Mouse (Mus musculus) forebrain, embryonic 12.5 days (tissue): ENCODE measurements around the gene Vipr1. TPM values are rescaled to one million over a fixed set of nuclear protein-coding genes. Genes with fewer than 3 reads are reported as not detected.

Experiments
- ATAC-seq: fragments of 200-750 bp; cut with Nextera tagmentation; 2 replicates; pipeline ENCODE4 v1.8.0; 2017; ENCODE audit warnings: moderate TSS enrichment; ENCODE audit not compliant: low FRiP score
- H3K27ac ChIP-seq: fragments of 300-500 bp; sonication (generic); 2 replicates; pipeline ENCODE4 v1.5.1; 2016; ENCODE audit warnings: mild to moderate bottlenecking
- H3K27me3 ChIP-seq: fragments of 300-500 bp; sonication (generic); 2 replicates; pipeline ENCODE4 v1.6.1; 2016; ENCODE audit warnings: mild to moderate bottlenecking
- H3K36me3 ChIP-seq: fragments of 300-500 bp; sonication (generic); replicated peaks from 2 replicates; pipeline ENCODE4 v1.6.1; 2016; ENCODE audit warnings: mild to moderate bottlenecking
- H3K4me1 ChIP-seq: fragments of 300-500 bp; sonication (generic); 2 replicates; pipeline ENCODE4 v1.6.1; 2016
- H3K4me2 ChIP-seq: fragments of 300-500 bp; sonication (generic); 2 replicates; pipeline ENCODE4 v1.6.1; 2016; ENCODE audit warnings: mild to moderate bottlenecking, moderate library complexity
- H3K4me3 ChIP-seq: fragments of 300-500 bp; sonication (generic); replicated peaks from 2 replicates; pipeline ENCODE4 v1.5.1; 2016; ENCODE audit warnings: mild to moderate bottlenecking
- H3K9ac ChIP-seq: fragments of 300-500 bp; sonication (generic); 2 replicates; pipeline ENCODE4 v1.6.1; 2016; ENCODE audit warnings: mild to moderate bottlenecking
- H3K9me3 ChIP-seq: fragments of 300-500 bp; sonication (generic); 2 replicates; pipeline ENCODE4 v1.6.1; 2016
- WGBS: fragments of 180-500 bp; shearing (Covaris S2); methylation state at CpG from one replicate; pipeline ENCODE4 v1.1.7; 2016; 5-methylcytosine and 5-hydroxymethylcytosine counted together
- polyA plus RNA-seq: library from polyadenylated mRNA; unstranded; fragments of >200 nt; fragmentation: Nextera tagmentation; extraction: Ambion mirVana; gene quantifications from 2 replicates; pipeline ENCODE4 v1.2.1, GENCODE M21; 2016

Gene Vipr1
- polyA plus RNA-seq, 1 experiment from 2014 or later, result 0.50 TPM

GRCm38 (mm10) chr9:121667822-121668221, 25.3 kb downstream of the Vipr1 start:
- H3K27me3 ChIP-seq, result peaks cover 36% of the 10 kb centered on the region
- no peaks in the 10 kb centered on the region for H3K9me3 ChIP-seq
- H3K36me3 ChIP-seq, result no peaks in the 10 kb centered on the region
- 0 out of 2 replicates have a peak overlapping the region, but pooled peaks have one; percentile 3 for H3K27ac ChIP-seq
- peaks cover 29% of the 10 kb centered on the region for H3K4me1 ChIP-seq
- H3K4me2 ChIP-seq, result no peak overlapping the region
- no peak overlapping the region for H3K9ac ChIP-seq
- H3K4me3 ChIP-seq, result no peak overlapping the region
- 81% methylated on average over 11 of the region's 11 CpGs for WGBS
- ATAC-seq, result no peak

- under 1% methylated on average over 28 of the region's 28 CpGs for WGBS
- peak overlapping the region; percentile 68 for H3K4me2 ChIP-seq
- peak; percentile 80 for ATAC-seq
- H3K9me3 ChIP-seq, result no peaks in the 10 kb centered on the region
- H3K4me1 ChIP-seq, result peaks cover 29% of the 10 kb centered on the region
- H3K27ac ChIP-seq, result no peak overlapping the region
- peaks cover 36% of the 10 kb centered on the region for H3K27me3 ChIP-seq
- no peaks in the 10 kb centered on the region for H3K36me3 ChIP-seq
- peak overlapping the region; percentile 35 for H3K4me3 ChIP-seq
- peak overlapping the region; percentile 38 for H3K9ac ChIP-seq
These were observed 26.9 kb downstream of the Vipr1 start for GRCm38 (mm10) chr9:121669348-121669791.

- H3K9me3 ChIP-seq, result no peaks in the 10 kb centered on the region
- ATAC-seq, result no peak
- no peaks in the 10 kb centered on the region for H3K36me3 ChIP-seq
- 19% methylated on average over 7 of the region's 7 CpGs for WGBS
- H3K27ac ChIP-seq, result no peak overlapping the region
- H3K27me3 ChIP-seq, result peaks cover 36% of the 10 kb centered on the region
- no peak overlapping the region for H3K9ac ChIP-seq
- H3K4me3 ChIP-seq, result no peak overlapping the region
- peaks cover 29% of the 10 kb centered on the region for H3K4me1 ChIP-seq
- H3K4me2 ChIP-seq, result no peak overlapping the region
These were observed 28.8 kb downstream of the Vipr1 start for GRCm38 (mm10) chr9:121671300-121671699.

- H3K4me1 ChIP-seq, result peaks cover 26% of the 10 kb centered on the region
- H3K36me3 ChIP-seq, result no peaks in the 10 kb centered on the region
- no peak overlapping the region for H3K4me2 ChIP-seq
- H3K9ac ChIP-seq, result no peak overlapping the region
- WGBS, result 69% methylated on average over 5 of the region's 5 CpGs
- no peak for ATAC-seq
- no peak overlapping the region for H3K27ac ChIP-seq
- H3K4me3 ChIP-seq, result no peak overlapping the region
- H3K27me3 ChIP-seq, result peaks cover 40% of the 10 kb centered on the region
- no peaks in the 10 kb centered on the region for H3K9me3 ChIP-seq
These were observed 29.8 kb downstream of the Vipr1 start for GRCm38 (mm10) chr9:121672311-121672710.

GRCm38 (mm10) chr9:121673716-121674115, 31.2 kb downstream of the Vipr1 start:
- Histone ChIP-seq H3K4me3 (no peak overlapping the region), H3K4me1 (peaks cover 23% of the 10 kb centered on the region), H3K9ac (no peak overlapping the region), H3K27ac (no peak overlapping the region), H3K4me2 (no peak overlapping the region), H3K9me3 (no peaks in the 10 kb centered on the region), H3K36me3 (no peaks in the 10 kb centered on the region), H3K27me3 (peaks cover 27% of the 10 kb centered on the region)
- no peak for ATAC-seq
- WGBS, result 76% methylated on average over 5 of the region's 5 CpGs

- Histone ChIP-seq H3K36me3 (no peaks in the 10 kb centered on the region), H3K27ac (no peak overlapping the region), H3K4me1 (peaks cover 18% of the 10 kb centered on the region), H3K9me3 (no peaks in the 10 kb centered on the region), H3K4me2 (no peak overlapping the region), H3K27me3 (peaks cover 16% of the 10 kb centered on the region), H3K9ac (no peak overlapping the region), H3K4me3 (no peak overlapping the region)
- no peak for ATAC-seq
- WGBS, result 92% methylated on average over 9 of the region's 9 CpGs
These were observed 32.5 kb downstream of the Vipr1 start for GRCm38 (mm10) chr9:121675011-121675410.

GRCm38 (mm10) chr9:121675556-121675955, 33.0 kb downstream of the Vipr1 start:
- no peak overlapping the region for H3K4me3 ChIP-seq
- H3K9me3 ChIP-seq, result no peaks in the 10 kb centered on the region
- peaks cover 12% of the 10 kb centered on the region for H3K4me1 ChIP-seq
- no peak overlapping the region for H3K27ac ChIP-seq
- no peak for ATAC-seq
- no peak overlapping the region for H3K9ac ChIP-seq
- no peak overlapping the region for H3K4me2 ChIP-seq
- 94% methylated on average over 2 of the region's 2 CpGs for WGBS
- H3K36me3 ChIP-seq, result no peaks in the 10 kb centered on the region
- H3K27me3 ChIP-seq, result peaks cover 10% of the 10 kb centered on the region

GRCm38 (mm10) chr9:121677069-121677468, 34.6 kb downstream of the Vipr1 start:
- Histone ChIP-seq H3K4me2 (no peak overlapping the region), H3K4me1 (peaks cover 9% of the 10 kb centered on the region), H3K4me3 (no peak overlapping the region), H3K9me3 (no peaks in the 10 kb centered on the region), H3K36me3 (peaks cover 8% of the 10 kb centered on the region), H3K9ac (no peak overlapping the region), H3K27me3 (0 out of 2 replicates have a peak, but pooled peaks cover 4% of the 10 kb centered on the region), H3K27ac (no peak overlapping the region)
- WGBS, result 87% methylated on average over 4 of the region's 4 CpGs
- ATAC-seq, result no peak

- Histone ChIP-seq H3K9ac (no peak overlapping the region), H3K27me3 (0 out of 2 replicates have a peak, but pooled peaks cover 4% of the 10 kb centered on the region), H3K4me3 (no peak overlapping the region), H3K9me3 (no peaks in the 10 kb centered on the region), H3K27ac (no peak overlapping the region), H3K4me1 (peaks cover 6% of the 10 kb centered on the region), H3K36me3 (peaks cover 12% of the 10 kb centered on the region), H3K4me2 (no peak overlapping the region)
- WGBS, result 87% methylated on average over 8 of the region's 8 CpGs
- no peak for ATAC-seq
These were observed 35.0 kb downstream of the Vipr1 start for GRCm38 (mm10) chr9:121677476-121677875.

- no peak overlapping the region for H3K9ac ChIP-seq
- no peak overlapping the region for H3K4me3 ChIP-seq
- no peak overlapping the region for H3K4me2 ChIP-seq
- no peaks in the 10 kb centered on the region for H3K9me3 ChIP-seq
- H3K27ac ChIP-seq, result no peak overlapping the region
- peaks cover 6% of the 10 kb centered on the region; the same call in 1 of the 2 replicates for H3K4me1 ChIP-seq
- peaks cover 30% of the 10 kb centered on the region for H3K36me3 ChIP-seq
- 25% methylated on average over 6 of the region's 6 CpGs for WGBS
- ATAC-seq, result peak; percentile 73
- 0 out of 2 replicates have a peak, but pooled peaks cover 4% of the 10 kb centered on the region for H3K27me3 ChIP-seq
These were observed 37.0 kb downstream of the Vipr1 start for GRCm38 (mm10) chr9:121679549-121679948.

GRCm38 (mm10) chr9:121681191-121681590, 38.7 kb downstream of the Vipr1 start:
- whole genome bisulfite sequencing, result 82% methylated on average over 8 of the region's 8 CpGs
- no peak overlapping the region for H3K4me2 ChIP-seq
- H3K9ac ChIP-seq, result no peak overlapping the region
- H3K36me3 ChIP-seq, result peaks cover 44% of the 10 kb centered on the region
- H3K4me1 ChIP-seq, result peaks cover 6% of the 10 kb centered on the region; the same call in 1 of the 2 replicates
- H3K27ac ChIP-seq, result no peak overlapping the region
- ATAC-seq, result no peak
- 0 out of 2 replicates have a peak, but pooled peaks cover 4% of the 10 kb centered on the region for H3K27me3 ChIP-seq
- H3K4me3 ChIP-seq, result no peak overlapping the region
- H3K9me3 ChIP-seq, result no peaks in the 10 kb centered on the region

- H3K4me2 ChIP-seq, result no peak overlapping the region
- H3K4me1 ChIP-seq, result peaks cover 6% of the 10 kb centered on the region; the same call in 1 of the 2 replicates
- peaks cover 51% of the 10 kb centered on the region for H3K36me3 ChIP-seq
- H3K4me3 ChIP-seq, result no peak overlapping the region
- H3K27me3 ChIP-seq, result no peaks in the 10 kb centered on the region
- H3K27ac ChIP-seq, result no peak overlapping the region
- no peaks in the 10 kb centered on the region for H3K9me3 ChIP-seq
- WGBS, result 80% methylated on average over 18 of the region's 18 CpGs
- H3K9ac ChIP-seq, result no peak overlapping the region
- no peak for ATAC-seq
These were observed 39.6 kb downstream of the Vipr1 start for GRCm38 (mm10) chr9:121682037-121682680.

GRCm38 (mm10) chr9:121684702-121685101, 42.2 kb downstream of the Vipr1 start:
- peaks cover 4% of the 10 kb centered on the region for H3K4me1 ChIP-seq
- no peaks in the 10 kb centered on the region for H3K9me3 ChIP-seq
- ATAC-seq, result no peak
- 84% methylated on average over 7 of the region's 7 CpGs for WGBS
- no peaks in the 10 kb centered on the region for H3K27me3 ChIP-seq
- H3K4me2 ChIP-seq, result no peak overlapping the region
- H3K4me3 ChIP-seq, result no peak overlapping the region
- H3K27ac ChIP-seq, result no peak overlapping the region
- peaks cover 70% of the 10 kb centered on the region for H3K36me3 ChIP-seq
- no peak overlapping the region for H3K9ac ChIP-seq
